Mouse (Mus musculus) forelimb bud, embryonic 11.5 days (tissue): Measurements from ENCODE around the gene Ehf.

Experiments
- DNase-seq: peaks from one replicate; pipeline ENCODE4 v3.0.0-alpha.2; 2012; ENCODE audit warnings: low read depth, low spot score

The Ehf gene

GRCm38 (mm10) chr2:103214861-103215260 is 88.2 kb downstream of the Ehf start:
- DNase-seq = no peak

- no peak for DNase-seq
These were observed 89.5 kb downstream of the Ehf start for GRCm38 (mm10) chr2:103213547-103213946.
